Comparison of ENCODE assay signal across 8 mouse cellular contexts in the genomic region with DNA sequence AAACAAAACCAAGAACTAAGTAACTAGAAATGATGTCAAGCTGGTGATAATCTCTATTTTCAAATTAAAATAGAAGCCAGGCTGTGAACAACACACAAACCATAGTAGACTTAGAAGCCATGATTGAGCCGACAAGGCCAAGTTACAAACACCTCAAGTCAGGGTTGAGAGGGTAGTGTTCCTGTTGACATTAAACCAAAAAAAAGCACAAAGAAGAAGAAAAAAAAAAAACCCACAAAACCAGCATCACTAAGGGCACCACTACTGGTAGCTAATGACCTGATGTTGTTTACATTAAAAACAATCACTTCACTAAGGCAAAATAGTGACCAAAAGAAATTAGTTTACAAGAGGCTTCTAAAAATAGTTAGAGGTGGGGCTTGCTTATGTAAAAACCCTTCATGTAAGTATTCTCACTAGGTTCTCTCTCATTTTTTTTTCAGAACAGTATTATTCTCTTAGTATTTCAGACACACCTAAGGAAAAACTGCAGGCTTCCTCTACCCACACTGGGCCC. TPM values are rescaled to one million over a fixed set of nuclear protein-coding genes. Genes with fewer than 3 reads are reported as not detected.
DNase-seq lines count a peak whose midpoint lies in the region; ATAC-seq lines count a peak whose summit lies in the region.

No protein-coding gene starts in this region.

- no peak for ATAC-seq in heart, embryonic 16.5 days (replicated peaks; ENCODE audit: extremely low read depth, insufficient read depth, low FRiP score)
- ATAC-seq in hindbrain, embryonic 11.5 days (ENCODE audit: low FRiP score) = no peak
- ATAC-seq in midbrain, embryonic 11.5 days (ENCODE audit: low FRiP score) = no peak
- no peak for ATAC-seq in megakaryocyte progenitor cell, adult 5-6 weeks (replicated peaks; ENCODE audit: poor library complexity)

- peaks cover 25% of the 10 kb centered on the region for H3K36me3 ChIP-seq in heart, embryonic 16.5 days (ENCODE audit: control insufficient read depth, insufficient read depth)
- H3K36me3 ChIP-seq in hindbrain, embryonic 11.5 days (ENCODE audit: control insufficient read depth, insufficient read depth, low read length) = no peaks in the 10 kb centered on the region
- no peaks in the 10 kb centered on the region for H3K36me3 ChIP-seq in midbrain, embryonic 11.5 days (ENCODE audit: control insufficient read depth, insufficient read depth, low read length)

- H3K4me2 ChIP-seq in heart, embryonic 16.5 days (ENCODE audit: low read depth, low read length) = peak overlapping the region; percentile 86
- peak overlapping the region; percentile 91 for H3K4me2 ChIP-seq in hindbrain, embryonic 11.5 days (replicated peaks; ENCODE audit: low read depth, low read length)
- H3K4me2 ChIP-seq in midbrain, embryonic 11.5 days = peak overlapping the region; percentile 84

- H3K27ac ChIP-seq in heart, embryonic 16.5 days (ENCODE audit: low read length) = peak overlapping the region; percentile 99
- H3K27ac ChIP-seq in hindbrain, embryonic 11.5 days (ENCODE audit: low read depth, low read length) = no peak overlapping the region
- no peak overlapping the region for H3K27ac ChIP-seq in midbrain, embryonic 11.5 days (ENCODE audit: low read depth, low read length)

- H3K9ac ChIP-seq in heart, embryonic 16.5 days (ENCODE audit: low read length) = peak overlapping the region; percentile 100
- H3K9ac ChIP-seq in hindbrain, embryonic 11.5 days (ENCODE audit: low read depth, low read length) = peak overlapping the region; percentile 52; the same call in 1 of the 2 replicates
- peak overlapping the region; percentile 53 for H3K9ac ChIP-seq in midbrain, embryonic 11.5 days (ENCODE audit: low read length)

- peaks cover 28% of the 10 kb centered on the region for H3K4me1 ChIP-seq in heart, embryonic 16.5 days (ENCODE audit: control insufficient read depth, insufficient read depth, low read length)
- peaks cover 8% of the 10 kb centered on the region; the same call in 1 of the 2 replicates for H3K4me1 ChIP-seq in hindbrain, embryonic 11.5 days (replicated peaks; ENCODE audit: control insufficient read depth, insufficient read depth, low read length)
- H3K4me1 ChIP-seq in midbrain, embryonic 11.5 days (ENCODE audit: control insufficient read depth, insufficient read depth, low read length) = peaks cover 48% of the 10 kb centered on the region

- intact Hi-C loops in heart, postnatal 36 days (cut with DNase I) = loop anchor here (2.0 kb wide), 1 partner anchor 65 kb away; no protein-coding TSS in a partner anchor

- peak overlapping the region; percentile 100 for H3K4me3 ChIP-seq in heart, embryonic 16.5 days (ENCODE audit: low read length)
- H3K4me3 ChIP-seq in hindbrain, embryonic 11.5 days (ENCODE audit: low read depth, low read length) = peak overlapping the region; percentile 40
- peak overlapping the region; percentile 39 for H3K4me3 ChIP-seq in midbrain, embryonic 11.5 days (ENCODE audit: low read depth, low read length)

- WGBS in heart, embryonic 16.5 days = 5% methylated on average over 1 of the region's 1 CpGs
- WGBS in hindbrain, embryonic 11.5 days = 30% methylated on average over 1 of the region's 1 CpGs
- 44% methylated on average over 1 of the region's 1 CpGs for WGBS in midbrain, embryonic 11.5 days

- H3K9me3 ChIP-seq in heart, embryonic 16.5 days (replicated peaks; ENCODE audit: control insufficient read depth, low read length) = no peaks in the 10 kb centered on the region
- H3K9me3 ChIP-seq in hindbrain, embryonic 11.5 days (ENCODE audit: control insufficient read depth, low read length) = no peaks in the 10 kb centered on the region
- no peaks in the 10 kb centered on the region for H3K9me3 ChIP-seq in midbrain, embryonic 11.5 days (ENCODE audit: control insufficient read depth, low read length)

- DNase-seq in heart, postnatal 36 days = no peak
- DNase-seq in MN1 (ENCODE audit: low spot score) = peak; percentile 67
- no peak for DNase-seq in hindbrain, embryonic 11.5 days (ENCODE audit: low spot score)
- no peak for DNase-seq in midbrain, embryonic 11.5 days (ENCODE audit: low spot score, missing footprints)
- no peak for DNase-seq in right cerebral cortex, postnatal 14 days
- DNase-seq in layer of hippocampus, adult 18-20 months (ENCODE audit: low spot score in 2 of 2) = no peak

- no peaks in the 10 kb centered on the region for H3K27me3 ChIP-seq in heart, embryonic 16.5 days (ENCODE audit: control insufficient read depth, insufficient read depth, low read length)
- no peaks in the 10 kb centered on the region for H3K27me3 ChIP-seq in hindbrain, embryonic 11.5 days (ENCODE audit: control insufficient read depth, insufficient read depth, low read length)
- no peaks in the 10 kb centered on the region for H3K27me3 ChIP-seq in midbrain, embryonic 11.5 days (ENCODE audit: control insufficient read depth, insufficient read depth, low read length)

RNA-seq across cellular contexts. Expression of a gene that starts 4.2 kb away (rescaled TPM):
- 9.1 and 9.8 TPM in 2 replicates for polyA plus RNA-seq in heart, embryonic 16.5 days (2015; fragmentation: Nextera tagmentation; extraction: Ambion mirVana)
- 10 to 100 TPM; 64.3 to 71.2 TPM for total RNA-seq in heart, postnatal 36 days (2021)
- polyA plus RNA-seq in hindbrain, embryonic 11.5 days (2014; fragmentation: Nextera tagmentation; extraction: Ambion mirVana) = 4.8 and 5.5 TPM in 2 replicates
- 4.4 and 4.5 TPM in 2 replicates for polyA plus RNA-seq in midbrain, embryonic 11.5 days (2014; fragmentation: Nextera tagmentation; extraction: Ambion mirVana)
- total RNA-seq in megakaryocyte progenitor cell, adult 5-6 weeks (2015) = 109 and 114 TPM in 2 replicates
- total RNA-seq in megakaryocyte progenitor cell, adult 5-6 weeks (2017) = 95.7 and 110 TPM in 2 replicates
- 10 to 100 TPM; 62.6 to 73.0 TPM for total RNA-seq in layer of hippocampus, adult 18-20 months (2021)

Comparison
In these comparisons a context has a peak if more than half of its experiments do, and no peak if none do; other contexts are left out.
1. H3K4me3 ChIP-seq: peak in every context shown above with its lines; median percentile 100 in heart, embryonic 16.5 days; 40 in hindbrain, embryonic 11.5 days; 39 in midbrain, embryonic 11.5 days.